Mouse (Mus musculus): ENCODE results near the gene Mcm2. TPM values are rescaled to one million over a fixed set of nuclear protein-coding genes. Genes with fewer than 3 reads are reported as not detected.

Gene Mcm2
- total and polyA plus RNA-seq, 3 experiments: 130 to 148 (median 148) TPM

DNA sequence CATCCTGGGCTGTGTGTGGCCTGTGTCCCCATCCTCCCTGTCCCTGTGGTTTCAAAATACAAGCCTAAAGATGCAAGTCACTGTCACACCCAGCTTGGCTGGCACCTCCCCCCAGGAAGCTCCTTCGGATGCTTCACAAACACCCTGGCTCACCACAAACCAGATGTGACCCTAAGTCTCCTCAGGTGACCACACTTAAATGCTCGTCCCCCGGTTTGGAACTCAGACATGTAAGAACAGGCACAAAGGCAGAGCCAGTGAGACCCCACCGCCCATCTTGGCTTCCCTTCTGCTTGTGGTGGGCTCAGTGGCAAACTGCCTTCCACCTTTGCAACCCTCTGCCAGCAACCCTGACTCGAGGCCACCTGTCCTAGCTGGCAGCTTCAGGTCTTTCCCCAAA, 63.5 kb downstream of the Mcm2 start:
- Histone ChIP-seq H3K79me2 (replicated peaks; ENCODE audit: control insufficient read depth, extremely low read depth, insufficient read depth, poor library complexity, severe bottlenecking) (no peaks in the 10 kb centered on the region), H3K9ac (ENCODE audit: insufficient read depth, low read depth) (no peak overlapping the region), H3K9me3 (replicated peaks; ENCODE audit: low read length) (no peaks in the 10 kb centered on the region), H3K4me1 (ENCODE audit: control insufficient read depth in 1 of 2, insufficient read depth in 2 of 2) (peaks cover 44 to 57% of the 10 kb centered on the region in 2 experiments), H3K36me3 (replicated peaks in 1 of 2; ENCODE audit: control insufficient read depth in 1 of 2, insufficient read depth in 1 of 2, low read length in 1 of 2) (peaks cover 33 to 56% of the 10 kb centered on the region in 2 experiments), H3K27me3 (replicated peaks) (no peaks in the 10 kb centered on the region), H3K4me3 (replicated peaks in 1 of 3; ENCODE audit: low read depth in 2 of 3, low read length in 2 of 3, poor library complexity in 1 of 3) (no peak overlapping the region), H3K4me2 (ENCODE audit: insufficient read depth, low read depth, poor library complexity, severe bottlenecking) (no peak overlapping the region), H3K27ac (ENCODE audit: insufficient read depth, low read depth) (peak overlapping the region; percentile 58)
- in situ Hi-C loops (cut with MboI; ENCODE audit: low pct_ligation_motif_present, low pct_unique_long_range_greater_than_20kb, low sequenced_read_pairs): no loop called here
- DNase-seq (ENCODE audit: extremely low read depth): peak; percentile 73
- dilution Hi-C loops (cut with MboI; ENCODE audit: extremely low pct_ligation_motif_present, extremely low pct_unique_long_range_greater_than_20kb, low sequenced_read_pairs): no loop called here
- TF ChIP-seq UBTF (IDR thresholded peaks at IDR 0.05; ENCODE audit: low read depth, low read length) (no peak), GABPA (IDR thresholded peaks at IDR 0.05; ENCODE audit: insufficient replicate concordance, low read depth, low read length) (no peak), EP300 (IDR thresholded peaks at IDR 0.05; ENCODE audit: low read length) (0 out of 2 replicates have a peak, but pooled peaks have one; percentile 18), ETS1 (conservative IDR thresholded peaks at IDR 0.05; ENCODE audit: low read depth, low read length) (peak; percentile 55), CHD2 (IDR thresholded peaks at IDR 0.05; ENCODE audit: low read length) (0 out of 2 replicates have a peak, but pooled peaks have one; percentile 26), BHLHE40 (IDR thresholded peaks at IDR 0.05; ENCODE audit: low read depth, low read length) (peak; percentile 79)

Other genes starting within 250 kb of the Mcm2 start
- gene Mgll, start 174.4 kb downstream of the Mcm2 start, total RNA-seq (2012; rRNA removed): 81.1 and 95.6 TPM in 2 replicates
- gene Mgll, start 174.4 kb downstream of the Mcm2 start, total RNA-seq (2014; rRNA removed): 57.7 and 60.8 TPM in 2 replicates
- 66.6 and 76.5 TPM in 2 replicates for gene Mgll, start 174.4 kb downstream of the Mcm2 start, polyA plus RNA-seq (2012; ENCODE audit: insufficient read length, low read depth)
- gene Abtb1, start 56.8 kb downstream of the Mcm2 start, total RNA-seq (2012; rRNA removed): 11.2 and 18.4 TPM in 2 replicates
- 13.0 and 14.9 TPM in 2 replicates for gene Abtb1, start 56.8 kb downstream of the Mcm2 start, total RNA-seq (2014; rRNA removed)
- gene Abtb1, start 56.8 kb downstream of the Mcm2 start, polyA plus RNA-seq (2012; ENCODE audit: insufficient read length, low read depth): 17.8 and 20.8 TPM in 2 replicates
- gene Podxl2, start 23.7 kb downstream of the Mcm2 start, total RNA-seq (2012; rRNA removed): 0.34 and 0.81 TPM in 2 replicates
- gene Podxl2, start 23.7 kb downstream of the Mcm2 start, total RNA-seq (2014; rRNA removed): 0.57 and 0.93 TPM in 2 replicates
- gene Podxl2, start 23.7 kb downstream of the Mcm2 start, polyA plus RNA-seq (2012; ENCODE audit: insufficient read length, low read depth): 0.79 TPM in 1 of 2 replicates, not detected in the other
- gene Tpra1, start 3.5 kb upstream of the Mcm2 start, total RNA-seq (2012; rRNA removed): 13.3 and 16.0 TPM in 2 replicates
- 9.3 and 12.2 TPM in 2 replicates for gene Tpra1, start 3.5 kb upstream of the Mcm2 start, total RNA-seq (2014; rRNA removed)
- gene Tpra1, start 3.5 kb upstream of the Mcm2 start, polyA plus RNA-seq (2012; ENCODE audit: insufficient read length, low read depth): 13.5 and 15.6 TPM in 2 replicates